Mouse (Mus musculus) layer of hippocampus, adult 2 months (tissue): ENCODE results near the gene Jaml. TPM values are rescaled to one million over a fixed set of nuclear protein-coding genes. Genes with fewer than 3 reads are reported as not detected.
A peak's percentile ranks its signal among the peaks of the same experiment; 100 is the strongest.
"Not testable (repeated sequence)": the region's sequence is repeated elsewhere in the genome, so short reads cannot be mapped to it uniquely, and the experiment has no call there.

Experiments
- DNase-seq, 2 experiments: peaks; one replicate each; pipeline ENCODE4 v3.0.0; 2022; ENCODE audit warnings: low spot score in 2 of 2
- H3K27ac ChIP-seq: fragments of 200-600 bp; 2 replicates; pipeline ENCODE4 v1.8.1; 2022
- H3K4me3 ChIP-seq: fragments of 200-600 bp; 2 replicates; pipeline ENCODE4 v1.8.1; 2022; ENCODE audit warnings: mild to moderate bottlenecking
- CTCF ChIP-seq: fragments of 200-600 bp; conservative IDR thresholded peaks from 2 replicates; pipeline ENCODE4 v1.8.1; 2022; ENCODE audit warnings: antibody characterized with exemption, mild to moderate bottlenecking, moderate library complexity
- long read RNA-seq, 2 experiments: library from polyadenylated mRNA; stranded (forward); transcript quantifications; one replicate each; pipeline ENCODE4 v2.0.0; 2021; ENCODE audit warnings: borderline mapping rate in 2 of 2
- total RNA-seq, 2 experiments: library from RNA; stranded (reverse); gene quantifications; 2 replicates each; pipeline ENCODE4 v1.2.3; 2021

Gene Jaml
- 1 to 10 TPM in 1 of 2 experiments, not detected in 1; 1.3 TPM for total RNA-seq
- long read RNA-seq, experiment 1, partial matches to known transcripts: 0 of 3 reads
- long read RNA-seq, experiment 1, other reads (novel, unspliced or antisense): 2 of 3 reads
- long read RNA-seq, experiment 2: 0 reads

GRCm38 (mm10) chr9:45079011-45079410 is at the start of gene Jaml:
Gene Jaml (plus strand): TSS chr9:45079183.
- no peak for TF ChIP-seq CTCF
- DNase-seq: no peak
- no peak within 1 kb of the TSS for H3K27ac ChIP-seq
- no peak within 1 kb of the TSS for H3K4me3 ChIP-seq

GRCm38 (mm10) chr9:45030341-45030740 is 48.6 kb upstream of the Jaml start:
- DNase-seq: no peak
- no peak for TF ChIP-seq CTCF
- H3K4me3 ChIP-seq: no peak overlapping the region
- no peak overlapping the region for H3K27ac ChIP-seq

GRCm38 (mm10) chr9:45032261-45032660 is 46.7 kb upstream of the Jaml start:
- H3K4me3 ChIP-seq: no peak overlapping the region
- no peak for TF ChIP-seq CTCF
- H3K27ac ChIP-seq: no peak overlapping the region
- DNase-seq: no peak

- no peak for TF ChIP-seq CTCF
- Histone ChIP-seq H3K4me3 (no peak overlapping the region), H3K27ac (no peak overlapping the region)
- DNase-seq: no peak
Measured at GRCm38 (mm10) chr9:45034526-45034925, 44.5 kb upstream of the Jaml start.

- not testable (repeated sequence) for H3K4me3 ChIP-seq, DNase-seq, H3K27ac ChIP-seq
Measured at GRCm38 (mm10) chr9:45037803-45038202, 41.2 kb upstream of the Jaml start.

GRCm38 (mm10) chr9:45039499-45039898 is 39.5 kb upstream of the Jaml start, which contains the start of gene Mpzl2:
Gene Mpzl2 (plus strand): TSS chr9:45039799.
- TF ChIP-seq CTCF: no peak

GRCm38 (mm10) chr9:45040066-45040845 is 38.7 kb upstream of the Jaml start:
- no peak overlapping the region for H3K27ac ChIP-seq
- no peak for TF ChIP-seq CTCF
- no peak overlapping the region for H3K4me3 ChIP-seq
- DNase-seq: no peak

More at GRCm38 (mm10) chr9:45039499-45039898, 39.5 kb upstream of the Jaml start, which contains the start of gene Mpzl2:
- H3K4me3 ChIP-seq: no peak within 1 kb of the TSS
- no peak for DNase-seq
- H3K27ac ChIP-seq: no peak within 1 kb of the TSS

GRCm38 (mm10) chr9:45041131-45041838 is 37.7 kb upstream of the Jaml start:
- H3K4me3 ChIP-seq: no peak overlapping the region
- no peak for DNase-seq
- H3K27ac ChIP-seq: no peak overlapping the region
- TF ChIP-seq CTCF: no peak

- DNase-seq: no peak
- Histone ChIP-seq H3K27ac (no peak overlapping the region), H3K4me3 (no peak overlapping the region)
- no peak for TF ChIP-seq CTCF
Measured at GRCm38 (mm10) chr9:45042056-45042720, 36.8 kb upstream of the Jaml start.

- no peak for TF ChIP-seq CTCF
- H3K27ac ChIP-seq: no peak overlapping the region
- H3K4me3 ChIP-seq: no peak overlapping the region
- no peak for DNase-seq
Measured at GRCm38 (mm10) chr9:45042947-45043346, 36.0 kb upstream of the Jaml start.

GRCm38 (mm10) chr9:45046973-45047372 is 32.0 kb upstream of the Jaml start:
- Histone ChIP-seq H3K27ac (no peak overlapping the region), H3K4me3 (no peak overlapping the region)
- TF ChIP-seq CTCF: no peak
- no peak for DNase-seq

GRCm38 (mm10) chr9:45048511-45048910 is 30.5 kb upstream of the Jaml start:
- peak; percentile 25 to 27 for DNase-seq
- peak; percentile 93 for TF ChIP-seq CTCF
- no peak overlapping the region for H3K4me3 ChIP-seq
- H3K27ac ChIP-seq: no peak overlapping the region

- TF ChIP-seq CTCF: no peak
- Histone ChIP-seq H3K27ac (no peak overlapping the region), H3K4me3 (no peak overlapping the region)
- no peak for DNase-seq
Measured at GRCm38 (mm10) chr9:45049731-45050130, 29.3 kb upstream of the Jaml start.
